Mouse (Mus musculus) thymus, adult 2 months (tissue): ENCODE results near the gene Mfap1b. TPM values are rescaled to one million over a fixed set of nuclear protein-coding genes. Genes with fewer than 3 reads are reported as not detected.

Source experiments
- DNase-seq: peaks from one replicate; pipeline ENCODE4 v3.0.0; 2021
- H3K27ac ChIP-seq: fragments of 200-500 bp; 2 replicates; pipeline ENCODE4 v1.5.1; 2012; ENCODE audit warnings: low read length, control low read depth; ENCODE audit not compliant: control insufficient read depth, insufficient read depth
- H3K27me3 ChIP-seq: fragments of 200-500 bp; 2 replicates; pipeline ENCODE4 v1.6.1; 2012; ENCODE audit warnings: mild to moderate bottlenecking, low read length, moderate library complexity, mixed read lengths; ENCODE audit not compliant: control insufficient read depth, insufficient read depth
- H3K36me3 ChIP-seq: fragments of 200-500 bp; 2 replicates; pipeline ENCODE4 v1.6.1; 2012; ENCODE audit warnings: mild to moderate bottlenecking, low read length, moderate library complexity; ENCODE audit not compliant: control insufficient read depth, insufficient read depth
- H3K4me1 ChIP-seq: fragments of 200-500 bp; replicated peaks from 2 replicates; pipeline ENCODE4 v1.6.1; 2012; ENCODE audit warnings: low read length; ENCODE audit not compliant: control insufficient read depth, insufficient read depth
- H3K4me3 ChIP-seq: fragments of 200-500 bp; 2 replicates; pipeline ENCODE4 v1.5.1; 2012; ENCODE audit warnings: mild to moderate bottlenecking, low read length, control low read depth, moderate library complexity; ENCODE audit not compliant: control insufficient read depth, insufficient read depth
- CTCF ChIP-seq: fragments of 200-500 bp; IDR thresholded peaks from 2 replicates; pipeline ENCODE4 v1.5.1; 2012; ENCODE audit warnings: mild to moderate bottlenecking, control low read depth, low read length, moderate library complexity, borderline replicate concordance; ENCODE audit not compliant: control insufficient read depth, poor library complexity, insufficient read depth; ENCODE audit errors: extremely low read depth
- POLR2A ChIP-seq: fragments of 200-500 bp; IDR thresholded peaks from 2 replicates; pipeline ENCODE4 v1.6.1; 2012; ENCODE audit warnings: mild to moderate bottlenecking, low read length, control low read depth, moderate library complexity; ENCODE audit not compliant: control insufficient read depth, poor library complexity, insufficient read depth; ENCODE audit errors: extremely low read depth
- WGBS: fragments of 180-500 bp; shearing (Covaris S2); methylation state at CpG from one replicate; pipeline ENCODE4 v1.1.7; 2018; 5-methylcytosine and 5-hydroxymethylcytosine counted together
- polyA plus RNA-seq: library from polyadenylated mRNA; depleted of rRNA; stranded (reverse); fragments of >200 nt; gene quantifications from 2 replicates; pipeline ENCODE4 v1.2.3, GENCODE M21; 2012

Mfap1b gene
- polyA plus RNA-seq, 1 experiment = 5.1 TPM

GRCm38 (mm10) chr2:121450093-121450492, 23.8 kb downstream of the Mfap1b start:
- Histone ChIP-seq H3K27me3 (no peaks in the 10 kb centered on the region), H3K27ac (peak overlapping the region; percentile 35; the same call in 1 of the 2 replicates), H3K4me3 (peak overlapping the region; percentile 69), H3K36me3 (no peaks in the 10 kb centered on the region), H3K4me1 (peaks cover 7% of the 10 kb centered on the region)
- WGBS = 4% methylated on average over 7 of the region's 7 CpGs
- no peak for DNase-seq
- no peak for TF ChIP-seq CTCF
- TF ChIP-seq POLR2A = no peak

DNA sequence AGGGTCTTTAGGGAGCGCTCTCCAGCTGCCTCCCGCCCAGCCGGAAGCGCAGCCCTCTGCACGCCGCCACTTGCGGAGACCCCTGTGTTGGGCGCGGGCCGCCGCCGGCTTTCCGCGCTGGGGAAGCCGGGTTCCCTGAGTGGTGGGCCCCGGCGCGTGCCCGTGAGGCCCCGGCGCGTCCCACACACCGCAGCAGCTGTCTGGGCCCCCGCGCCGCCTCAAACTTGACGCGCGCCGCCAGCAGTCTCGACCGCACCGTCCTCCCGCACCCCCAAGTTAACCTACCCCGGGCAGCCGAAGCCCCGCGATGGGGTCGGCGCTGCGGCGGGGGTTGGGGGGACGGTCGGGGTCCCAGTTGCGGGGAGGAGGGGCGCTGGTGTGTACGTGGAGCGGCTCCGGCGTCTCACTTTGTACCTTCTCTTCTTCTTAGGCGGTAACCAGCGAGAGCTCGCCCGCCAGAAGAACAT, 24.3 kb downstream of the Mfap1b start:
- WGBS = 1% methylated on average over 54 of the region's 54 CpGs
- Histone ChIP-seq H3K27me3 (no peaks in the 10 kb centered on the region), H3K4me1 (peaks cover 7% of the 10 kb centered on the region), H3K36me3 (no peaks in the 10 kb centered on the region), H3K27ac (peak overlapping the region; percentile 39), H3K4me3 (peak overlapping the region; percentile 69)
- TF ChIP-seq POLR2A (no peak), CTCF (peak; percentile 45; the same call in 1 of the 2 replicates)
- no peak for DNase-seq

- Histone ChIP-seq H3K27me3 (no peaks in the 10 kb centered on the region), H3K4me1 (peaks cover 7% of the 10 kb centered on the region), H3K27ac (peak within 1 kb of the TSS; percentile 49), H3K4me3 (peak within 1 kb of the TSS; percentile 69), H3K36me3 (no peaks in the 10 kb centered on the region)
- WGBS = under 1% methylated on average over 70 of the region's 74 CpGs
- TF ChIP-seq POLR2A (peak; percentile 94), CTCF (no peak)
- peak; percentile 100 for DNase-seq
Measured at GRCm38 (mm10) chr2:121448739-121449535, 24.9 kb downstream of the Mfap1b start, which contains the start of gene Serf2. TSS of gene Serf2 (plus strand) at chr2:121449195.

- no peak overlapping the region for H3K4me3 ChIP-seq
Measured at GRCm38 (mm10) chr2:121448136-121448535, 25.7 kb downstream of the Mfap1b start.

DNA sequence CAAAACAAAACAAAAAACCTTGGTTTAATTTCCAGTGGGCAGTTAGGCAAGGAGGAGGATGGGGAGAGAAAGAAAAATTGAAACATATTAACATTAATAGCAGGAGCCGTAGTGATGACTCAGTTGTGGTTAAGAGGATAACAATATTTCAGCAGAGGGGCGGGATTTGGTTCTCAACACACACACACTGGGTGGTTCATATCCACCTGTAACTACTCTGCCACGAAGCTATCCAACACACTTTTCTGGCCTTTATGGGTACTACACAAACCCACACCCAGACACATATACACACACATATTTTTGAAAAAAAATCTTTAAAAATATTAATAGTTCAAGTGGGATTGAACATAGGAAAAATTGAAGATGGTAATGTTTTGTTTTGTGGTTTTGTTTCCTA, 26.9 kb downstream of the Mfap1b start:
- H3K27ac ChIP-seq = no peak overlapping the region
- TF ChIP-seq POLR2A = no peak
- no peak for TF ChIP-seq CTCF
- no peak overlapping the region for H3K4me3 ChIP-seq
- no peaks in the 10 kb centered on the region for H3K36me3 ChIP-seq
- no peak for DNase-seq
- no peaks in the 10 kb centered on the region for H3K27me3 ChIP-seq
- 53% methylated on average over 3 of the region's 3 CpGs for WGBS
- H3K4me1 ChIP-seq = peaks cover 14% of the 10 kb centered on the region

More at GRCm38 (mm10) chr2:121448136-121448535, 25.7 kb downstream of the Mfap1b start:
- peak; percentile 51 for DNase-seq
- WGBS = 15% methylated on average over 9 of the region's 9 CpGs
- no peak for TF ChIP-seq POLR2A
- TF ChIP-seq CTCF = no peak
- Histone ChIP-seq H3K27ac (no peak overlapping the region), H3K27me3 (no peaks in the 10 kb centered on the region), H3K36me3 (no peaks in the 10 kb centered on the region), H3K4me1 (peaks cover 7% of the 10 kb centered on the region)

DNA sequence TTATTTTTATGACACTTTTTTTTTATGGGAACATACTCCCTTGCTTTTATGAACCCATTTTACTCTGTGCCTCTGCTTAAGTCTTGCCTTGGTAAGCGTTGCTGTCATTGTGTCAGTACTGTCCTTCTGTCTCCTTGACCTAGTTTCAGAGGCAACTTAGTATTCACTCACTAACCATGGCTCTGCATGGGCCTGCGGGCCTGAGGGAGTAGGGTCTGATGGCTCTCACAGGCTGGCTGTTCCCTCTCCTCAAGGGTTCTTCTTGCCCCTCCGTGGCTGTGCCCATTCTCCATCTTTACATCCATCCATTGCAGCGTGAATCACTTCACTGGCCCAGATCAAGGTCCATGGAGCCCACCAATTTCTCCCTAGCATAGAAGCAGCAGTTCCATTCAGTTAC, 27.4 kb downstream of the Mfap1b start:
- H3K27me3 ChIP-seq = no peaks in the 10 kb centered on the region
- no peak for DNase-seq
- TF ChIP-seq CTCF (no peak), POLR2A (no peak)
- no peak overlapping the region for H3K4me3 ChIP-seq
- H3K4me1 ChIP-seq = peaks cover 18% of the 10 kb centered on the region
- no peak overlapping the region for H3K27ac ChIP-seq
- 95% methylated on average over 4 of the region's 4 CpGs for WGBS
- no peaks in the 10 kb centered on the region for H3K36me3 ChIP-seq

GRCm38 (mm10) chr2:121445117-121445516, 28.8 kb downstream of the Mfap1b start:
- no peak for TF ChIP-seq CTCF
- no peak for TF ChIP-seq POLR2A
- no peaks in the 10 kb centered on the region for H3K36me3 ChIP-seq
- no peak for DNase-seq
- peaks cover 13% of the 10 kb centered on the region for H3K4me1 ChIP-seq
- no peak overlapping the region for H3K27ac ChIP-seq
- WGBS = 90% methylated on average over 3 of the region's 3 CpGs
- H3K27me3 ChIP-seq = no peaks in the 10 kb centered on the region
- H3K4me3 ChIP-seq = no peak overlapping the region
